Mouse (Mus musculus): ENCODE data around the gene Zfp987. TPM values are rescaled to one million over a fixed set of nuclear protein-coding genes. Genes with fewer than 3 reads are reported as not detected.
"Not testable (repeated sequence)": the region's sequence is repeated elsewhere in the genome, so short reads cannot be mapped to it uniquely, and the experiment has no call there.

Gene Zfp987
- 3.4 and 7.6 TPM in 2 replicates for total RNA-seq (2017)

DNA sequence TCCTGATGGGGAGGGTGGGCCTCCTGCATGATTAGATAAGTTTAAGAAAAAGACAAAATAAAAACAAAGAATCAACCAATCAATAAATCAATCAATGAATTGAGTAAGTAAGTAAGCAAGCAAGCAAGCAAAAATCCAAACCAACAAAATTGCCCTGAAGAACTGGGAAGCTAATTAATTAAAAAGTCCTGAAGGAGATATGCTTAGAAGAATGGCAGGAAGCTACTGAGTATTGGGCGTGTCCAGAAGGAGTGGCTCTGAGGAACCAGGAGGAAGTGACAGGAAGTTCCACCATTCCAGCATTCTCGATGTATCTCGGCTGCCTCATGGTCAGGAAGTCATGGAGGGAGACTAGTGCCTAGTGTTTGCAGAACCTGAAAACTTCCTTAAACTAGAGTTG is at the start of gene Zfp987:
TSS of gene Zfp987 (plus strand) at position 301 of the 400 bp plus-strand sequence.
- not testable (repeated sequence) for ATAC-seq (replicated peaks in 1 of 2; ENCODE audit: insufficient read depth in 1 of 2, low FRiP score in 2 of 2, low TSS enrichment in 1 of 2, low read depth in 1 of 2, poor library complexity in 2 of 2, severe bottlenecking in 2 of 2)

DNA sequence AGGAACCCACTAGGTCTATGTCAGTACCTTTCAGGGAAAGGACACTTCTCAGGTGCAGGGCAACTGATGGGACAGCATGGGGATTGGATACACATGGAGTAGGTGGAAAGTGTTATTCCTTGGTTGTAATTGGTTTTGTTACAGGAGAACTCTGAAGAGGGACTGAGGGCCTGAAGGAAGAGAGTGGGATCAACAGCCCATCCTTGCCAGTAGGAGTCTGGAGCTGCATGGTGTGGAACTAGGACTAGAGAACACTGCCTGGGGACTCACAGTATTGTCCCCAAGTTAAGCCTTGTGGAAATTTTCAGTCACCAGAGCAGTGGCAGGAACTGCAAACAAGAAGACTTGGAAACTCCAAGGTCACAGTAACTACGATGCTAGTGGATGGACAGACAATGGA is 44.6 kb upstream of the Zfp987 start:
- ATAC-seq (replicated peaks in 1 of 2; ENCODE audit: insufficient read depth in 1 of 2, low FRiP score in 2 of 2, low TSS enrichment in 1 of 2, low read depth in 1 of 2, poor library complexity in 2 of 2, severe bottlenecking in 2 of 2): not testable (repeated sequence)

DNA sequence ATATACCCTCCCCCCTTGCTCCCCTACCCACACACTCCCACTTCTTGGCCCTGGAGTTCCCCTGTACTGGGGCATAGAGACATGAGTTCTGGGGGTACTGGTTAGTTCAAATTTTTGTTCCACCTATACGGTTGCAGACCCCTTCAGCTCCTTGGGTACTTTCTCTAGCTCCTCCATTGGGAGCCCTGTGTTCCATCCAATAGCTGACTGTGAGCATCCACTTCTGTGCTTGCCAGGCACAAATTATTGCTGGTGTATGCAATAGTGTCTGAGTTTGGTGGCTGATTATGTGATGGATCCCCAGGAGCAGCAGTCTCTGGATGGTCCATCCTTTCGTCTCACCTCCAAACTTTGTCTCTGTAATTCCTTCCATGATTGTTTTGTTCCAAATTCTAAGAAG is 43.7 kb upstream of the Zfp987 start:
- not testable (repeated sequence) for ATAC-seq (replicated peaks in 1 of 2; ENCODE audit: insufficient read depth in 1 of 2, low FRiP score in 2 of 2, low TSS enrichment in 1 of 2, low read depth in 1 of 2, poor library complexity in 2 of 2, severe bottlenecking in 2 of 2)

DNA sequence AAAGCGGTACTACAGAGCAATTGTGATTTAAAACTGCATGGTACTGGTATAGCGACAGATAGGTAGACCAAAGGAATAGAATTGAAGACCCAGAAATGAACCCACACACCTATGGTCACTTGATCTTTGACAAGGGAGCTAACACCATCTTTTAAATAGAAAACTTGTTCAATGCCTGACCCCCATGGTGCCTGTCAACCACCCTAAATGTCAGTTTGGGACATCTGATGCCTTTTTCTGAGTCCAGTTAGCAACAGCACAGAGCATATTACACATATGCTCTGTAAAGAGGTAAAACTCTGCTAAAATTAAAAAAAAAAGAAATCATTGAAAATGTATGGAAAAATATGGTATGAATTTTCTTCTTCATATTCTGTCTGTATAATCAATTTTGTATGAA is 41.8 kb upstream of the Zfp987 start:
- no peak for ATAC-seq (replicated peaks in 1 of 2; ENCODE audit: insufficient read depth in 1 of 2, low FRiP score in 2 of 2, low TSS enrichment in 1 of 2, low read depth in 1 of 2, poor library complexity in 2 of 2, severe bottlenecking in 2 of 2)

DNA sequence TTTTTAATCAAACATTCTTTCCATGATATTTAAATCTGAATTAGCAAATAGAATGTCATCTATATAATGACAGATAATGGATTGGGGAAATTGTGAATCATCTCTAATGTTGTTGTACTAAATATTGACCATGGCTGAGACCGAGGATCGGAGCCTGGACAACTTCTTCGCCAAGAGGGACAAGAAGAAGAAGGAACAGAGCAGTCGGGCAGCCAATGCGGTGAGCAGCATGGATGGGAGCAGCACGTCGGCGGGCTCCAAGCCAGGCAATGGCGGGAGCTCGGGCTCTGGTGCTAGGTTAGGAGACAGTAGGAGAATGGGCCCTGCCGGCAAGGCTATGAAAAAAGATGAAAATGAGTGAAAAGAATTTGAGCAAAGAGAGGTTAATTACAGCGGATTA is 38.5 kb upstream of the Zfp987 start:
- not testable (repeated sequence) for ATAC-seq (replicated peaks in 1 of 2; ENCODE audit: insufficient read depth in 1 of 2, low FRiP score in 2 of 2, low TSS enrichment in 1 of 2, low read depth in 1 of 2, poor library complexity in 2 of 2, severe bottlenecking in 2 of 2)

DNA sequence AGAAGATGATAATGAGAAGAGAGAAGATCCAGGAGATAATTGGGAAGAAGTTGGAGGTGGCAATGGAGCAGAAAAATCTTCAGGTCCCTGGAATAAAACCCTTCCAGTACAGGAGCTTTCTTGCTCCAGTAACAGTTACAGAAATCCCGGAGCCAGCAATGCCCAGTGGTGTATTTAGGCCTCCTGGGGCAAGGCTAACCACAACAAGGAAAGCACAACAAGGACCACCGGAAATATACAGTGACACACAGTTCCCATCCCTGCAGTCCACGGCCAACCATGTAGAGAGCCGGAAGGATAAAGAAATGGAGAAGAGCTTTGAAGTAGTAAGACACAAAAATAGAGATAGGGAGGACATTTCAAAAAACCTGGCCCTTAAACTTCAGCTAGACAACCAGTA is 38.0 kb upstream of the Zfp987 start:
- not testable (repeated sequence) for ATAC-seq (replicated peaks in 1 of 2; ENCODE audit: insufficient read depth in 1 of 2, low FRiP score in 2 of 2, low TSS enrichment in 1 of 2, low read depth in 1 of 2, poor library complexity in 2 of 2, severe bottlenecking in 2 of 2)

DNA sequence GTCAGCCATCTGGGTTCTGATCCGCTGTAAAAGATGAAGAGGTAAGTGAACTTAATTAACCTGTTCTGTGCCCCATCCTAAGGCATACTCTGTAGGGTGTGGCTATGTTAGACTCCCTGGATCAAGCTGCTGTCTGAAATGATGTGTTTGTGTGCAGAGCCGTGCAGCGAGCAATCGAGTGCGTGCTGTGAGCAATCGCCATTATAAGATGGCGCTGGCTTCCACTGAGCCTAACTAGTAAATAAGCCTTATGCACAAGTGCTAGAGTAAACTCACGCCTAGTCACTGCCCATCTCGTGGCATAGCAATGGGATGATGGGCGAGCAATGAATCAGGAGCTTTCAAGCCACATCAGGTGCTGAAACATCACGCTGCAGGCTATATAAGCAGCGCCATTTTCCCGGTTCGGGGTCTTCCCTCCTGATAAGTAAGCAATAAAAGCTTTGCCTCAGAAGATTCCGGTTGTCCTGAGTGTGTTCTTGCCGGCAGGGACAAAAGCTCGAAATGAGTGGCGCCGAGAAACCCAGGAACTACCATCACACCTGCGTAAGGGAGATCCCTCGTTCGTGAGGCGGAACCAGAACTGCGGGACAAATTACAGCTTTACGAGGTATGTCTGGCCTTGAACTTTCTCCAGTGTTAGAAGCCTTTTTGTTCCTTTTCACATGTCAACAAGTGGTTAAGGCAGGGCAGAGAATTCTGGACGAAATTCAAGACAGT is 37.0 kb upstream of the Zfp987 start:
- ATAC-seq (replicated peaks in 1 of 2; ENCODE audit: insufficient read depth in 1 of 2, low FRiP score in 2 of 2, low TSS enrichment in 1 of 2, low read depth in 1 of 2, poor library complexity in 2 of 2, severe bottlenecking in 2 of 2): not testable (repeated sequence)

GRCm38 (mm10) chr4:146061082-146061481 is 36.0 kb upstream of the Zfp987 start:
- not testable (repeated sequence) for ATAC-seq (replicated peaks in 1 of 2; ENCODE audit: insufficient read depth in 1 of 2, low FRiP score in 2 of 2, low TSS enrichment in 1 of 2, low read depth in 1 of 2, poor library complexity in 2 of 2, severe bottlenecking in 2 of 2)

GRCm38 (mm10) chr4:146062021-146062420 is 35.1 kb upstream of the Zfp987 start:
- not testable (repeated sequence) for ATAC-seq (replicated peaks in 1 of 2; ENCODE audit: insufficient read depth in 1 of 2, low FRiP score in 2 of 2, low TSS enrichment in 1 of 2, low read depth in 1 of 2, poor library complexity in 2 of 2, severe bottlenecking in 2 of 2)

- not testable (repeated sequence) for ATAC-seq (replicated peaks in 1 of 2; ENCODE audit: insufficient read depth in 1 of 2, low FRiP score in 2 of 2, low TSS enrichment in 1 of 2, low read depth in 1 of 2, poor library complexity in 2 of 2, severe bottlenecking in 2 of 2)
These were observed 34.1 kb upstream of the Zfp987 start for GRCm38 (mm10) chr4:146063001-146063400.

DNA sequence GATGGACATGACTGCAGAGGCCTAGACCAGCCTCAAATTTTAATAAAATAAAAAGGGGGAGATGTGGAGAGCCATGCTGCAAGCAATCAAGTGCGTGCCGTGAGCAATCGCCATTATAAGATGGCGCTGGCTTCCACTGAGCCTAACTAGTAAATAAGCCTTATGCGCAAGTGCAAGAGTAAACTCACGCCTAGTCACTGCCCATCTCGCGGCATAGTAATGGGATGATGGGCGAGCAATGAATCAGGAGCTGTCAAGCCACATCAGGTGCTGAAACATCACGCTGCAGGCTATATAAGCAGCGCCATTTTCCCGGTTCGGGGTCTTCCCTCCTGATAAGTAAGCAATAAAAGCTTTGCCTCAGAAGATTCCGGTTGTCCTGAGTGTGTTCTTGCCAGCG is 33.5 kb upstream of the Zfp987 start:
- ATAC-seq (replicated peaks in 1 of 2; ENCODE audit: insufficient read depth in 1 of 2, low FRiP score in 2 of 2, low TSS enrichment in 1 of 2, low read depth in 1 of 2, poor library complexity in 2 of 2, severe bottlenecking in 2 of 2): not testable (repeated sequence)

DNA sequence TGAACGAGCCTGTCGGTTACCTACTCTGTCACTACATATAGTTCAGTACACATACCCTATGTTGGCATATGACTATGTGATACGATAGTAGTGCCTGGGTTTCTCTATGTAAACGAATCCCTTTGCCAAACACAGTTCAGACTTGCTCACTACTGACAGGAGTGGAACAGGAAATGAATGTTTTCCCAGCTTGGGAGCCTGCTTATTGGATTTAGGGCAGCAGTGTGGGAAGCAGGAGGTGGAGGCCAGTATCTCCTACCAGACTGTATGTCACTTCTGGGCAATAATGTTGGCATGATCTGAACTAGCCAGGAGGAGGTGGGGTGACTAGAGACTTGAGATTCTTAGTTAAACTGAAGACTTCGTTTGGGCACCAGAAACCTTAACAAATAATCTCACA is 32.3 kb upstream of the Zfp987 start:
- ATAC-seq (replicated peaks in 1 of 2; ENCODE audit: insufficient read depth in 1 of 2, low FRiP score in 2 of 2, low TSS enrichment in 1 of 2, low read depth in 1 of 2, poor library complexity in 2 of 2, severe bottlenecking in 2 of 2): not testable (repeated sequence)

- ATAC-seq (replicated peaks in 1 of 2; ENCODE audit: insufficient read depth in 1 of 2, low FRiP score in 2 of 2, low TSS enrichment in 1 of 2, low read depth in 1 of 2, poor library complexity in 2 of 2, severe bottlenecking in 2 of 2): not testable (repeated sequence)
These were observed 30.0 kb upstream of the Zfp987 start for GRCm38 (mm10) chr4:146066932-146067580.

DNA sequence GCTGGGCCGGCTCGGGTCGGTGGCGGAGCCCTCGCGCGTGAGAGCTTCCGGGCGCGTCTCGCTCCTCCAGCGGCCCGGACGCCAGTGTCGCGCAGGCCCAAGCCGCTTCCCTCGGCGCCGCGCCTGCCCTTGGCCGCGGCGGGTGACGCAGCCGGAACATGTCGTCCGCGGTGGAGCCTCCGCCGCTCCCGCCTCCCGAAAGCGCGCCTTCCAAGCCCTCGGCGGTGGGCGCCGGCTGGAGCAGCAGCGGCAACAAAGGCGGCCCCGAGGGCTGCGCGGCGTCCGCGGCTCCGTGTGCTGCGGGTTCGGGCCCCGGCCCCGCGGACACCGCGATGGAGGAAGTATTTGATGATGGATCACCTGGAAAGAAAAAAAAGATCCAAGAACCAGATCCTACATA is 29.5 kb upstream of the Zfp987 start:
- ATAC-seq (replicated peaks in 1 of 2; ENCODE audit: insufficient read depth in 1 of 2, low FRiP score in 2 of 2, low TSS enrichment in 1 of 2, low read depth in 1 of 2, poor library complexity in 2 of 2, severe bottlenecking in 2 of 2): not testable (repeated sequence)

GRCm38 (mm10) chr4:146073264-146073663 is 23.8 kb upstream of the Zfp987 start:
- ATAC-seq (replicated peaks in 1 of 2; ENCODE audit: insufficient read depth in 1 of 2, low FRiP score in 2 of 2, low TSS enrichment in 1 of 2, low read depth in 1 of 2, poor library complexity in 2 of 2, severe bottlenecking in 2 of 2): not testable (repeated sequence)

GRCm38 (mm10) chr4:146101448-146101847 is 4.3 kb downstream of the Zfp987 start:
- ATAC-seq (replicated peaks in 1 of 2; ENCODE audit: insufficient read depth in 1 of 2, low FRiP score in 2 of 2, low TSS enrichment in 1 of 2, low read depth in 1 of 2, poor library complexity in 2 of 2, severe bottlenecking in 2 of 2): not testable (repeated sequence)

DNA sequence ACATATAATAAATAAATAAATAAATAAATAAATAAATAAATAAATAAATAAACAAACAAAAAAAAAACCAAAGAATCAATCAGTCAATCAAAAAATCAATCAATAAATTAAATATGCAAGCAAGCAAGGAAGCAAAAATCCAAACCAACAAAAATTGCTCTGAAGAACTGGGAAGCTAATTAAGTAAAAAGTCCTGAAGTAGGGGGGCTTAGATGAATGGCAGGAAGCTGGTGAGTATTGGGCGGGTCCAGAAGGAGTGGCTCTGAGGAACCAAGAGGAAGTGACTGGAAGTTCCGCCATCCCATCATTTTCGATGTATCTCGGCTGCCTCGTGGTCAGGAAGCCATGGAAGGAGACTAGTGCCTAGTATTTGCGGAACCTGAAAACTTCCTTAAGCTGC is 59.4 kb downstream of the Zfp987 start, which contains the start of gene Zfp600:
TSS of gene Zfp600 (plus strand) at position 301 of the 400 bp plus-strand sequence.
- not testable (repeated sequence) for ATAC-seq (replicated peaks in 1 of 2; ENCODE audit: insufficient read depth in 1 of 2, low FRiP score in 2 of 2, low TSS enrichment in 1 of 2, low read depth in 1 of 2, poor library complexity in 2 of 2, severe bottlenecking in 2 of 2)

- not testable (repeated sequence) for ATAC-seq (replicated peaks in 1 of 2; ENCODE audit: insufficient read depth in 1 of 2, low FRiP score in 2 of 2, low TSS enrichment in 1 of 2, low read depth in 1 of 2, poor library complexity in 2 of 2, severe bottlenecking in 2 of 2)
These were observed 65.8 kb downstream of the Zfp987 start for GRCm38 (mm10) chr4:146162893-146163292.
